Mouse (Mus musculus) liver, embryonic 14.5 days (tissue): ENCODE measurements around the gene Lamc1. TPM values are rescaled to one million over a fixed set of nuclear protein-coding genes. Genes with fewer than 3 reads are reported as not detected.

ENCODE experiments used
- ATAC-seq: fragments of 200-750 bp; cut with Nextera tagmentation; 2 replicates; pipeline ENCODE4 v1.8.0; 2017; ENCODE audit warnings: moderate number of reproducible peaks, mild to moderate bottlenecking, moderate library complexity; ENCODE audit not compliant: insufficient read depth
- DNase-seq, 3 experiments: peaks; one replicate each; pipeline ENCODE4 v3.0.0-alpha.2; 2012 to 2013; ENCODE audit warnings: low read depth in 3 of 3, low spot score in 3 of 3
- H3K27ac ChIP-seq: fragments of 300-500 bp; sonication (generic); 2 replicates; pipeline ENCODE4 v1.5.1; 2014; ENCODE audit warnings: moderate library complexity, mild to moderate bottlenecking, control low read depth, inconsistent platforms
- H3K27me3 ChIP-seq: fragments of 300-500 bp; sonication (generic); 2 replicates; pipeline ENCODE4 v1.6.1; 2014; ENCODE audit warnings: mild to moderate bottlenecking, low read length, moderate library complexity; ENCODE audit not compliant: control insufficient read depth, insufficient read depth
- H3K36me3 ChIP-seq: fragments of 300-500 bp; sonication (generic); replicated peaks from 2 replicates; pipeline ENCODE4 v1.6.1; 2014; ENCODE audit warnings: low read depth; ENCODE audit not compliant: control insufficient read depth, insufficient read depth
- H3K4me1 ChIP-seq, 2 experiments: fragments of 200-500 bp in 1 of 2; fragments of 300-500 bp in 1 of 2; sonication (generic) in 1 of 2; replicated peaks; 2 replicates each; pipeline ENCODE4 v1.6.1; 2012 to 2014; ENCODE audit warnings: antibody characterized with exemption in 1 of 2, inconsistent platforms in 1 of 2, low read length in 1 of 2; ENCODE audit not compliant: control insufficient read depth in 2 of 2, insufficient read depth in 2 of 2
- H3K4me2 ChIP-seq: fragments of 300-500 bp; sonication (generic); 2 replicates; pipeline ENCODE4 v1.6.1; 2014; ENCODE audit warnings: low read depth, mild to moderate bottlenecking, control low read depth, moderate library complexity
- H3K4me3 ChIP-seq, 2 experiments: fragments of 200-500 bp in 1 of 2; fragments of 300-500 bp in 1 of 2; sonication (generic) in 1 of 2; 2 replicates each; pipeline ENCODE4 v1.5.1; 2012 to 2014; ENCODE audit warnings: low read depth in 2 of 2, low read length in 2 of 2, mild to moderate bottlenecking in 2 of 2, control low read depth in 1 of 2, inconsistent platforms in 1 of 2, moderate library complexity in 1 of 2; ENCODE audit not compliant: insufficient read depth in 1 of 2
- H3K9ac ChIP-seq: fragments of 300-500 bp; sonication (generic); replicated peaks from 2 replicates; pipeline ENCODE4 v1.6.1; 2014; ENCODE audit warnings: mild to moderate bottlenecking, control low read depth, moderate library complexity
- H3K9me3 ChIP-seq: fragments of 300-500 bp; sonication (generic); 2 replicates; pipeline ENCODE4 v1.6.1; 2016; ENCODE audit warnings: low read length, mixed read lengths; ENCODE audit not compliant: control insufficient read depth
- CTCF ChIP-seq: IDR thresholded peaks from 2 replicates; pipeline ENCODE4 v1.5.1; 2016; ENCODE audit warnings: antibody characterized with exemption, low read depth, control low read depth
- EP300 ChIP-seq: IDR thresholded peaks from 2 replicates; pipeline ENCODE4 v1.6.1; 2016; ENCODE audit warnings: antibody characterized with exemption, low read depth
- WGBS: fragments of 180-500 bp; shearing (Covaris S2); extraction: QIAGEN DNeasy Blood & Tissue Kit; methylation state at CpG from one replicate; pipeline ENCODE4 v1.1.7; 2014; ENCODE audit not compliant: insufficient replicate concordance; 5-methylcytosine and 5-hydroxymethylcytosine counted together
- polyA plus RNA-seq, 2 experiments: library from polyadenylated mRNA; depleted of rRNA in 1 of 2; stranded (reverse) in 1 of 2; unstranded in 1 of 2; fragments of >200 nt; fragmentation: Nextera tagmentation in 1 of 2; extraction: Ambion mirVana in 1 of 2; gene quantifications; 2 replicates each; pipeline versions ENCODE4 v1.2.1 to v1.2.3; 2012 to 2014

Gene Lamc1
- polyA plus RNA-seq, 2 experiments: 7.5 to 10.8 TPM

DNA sequence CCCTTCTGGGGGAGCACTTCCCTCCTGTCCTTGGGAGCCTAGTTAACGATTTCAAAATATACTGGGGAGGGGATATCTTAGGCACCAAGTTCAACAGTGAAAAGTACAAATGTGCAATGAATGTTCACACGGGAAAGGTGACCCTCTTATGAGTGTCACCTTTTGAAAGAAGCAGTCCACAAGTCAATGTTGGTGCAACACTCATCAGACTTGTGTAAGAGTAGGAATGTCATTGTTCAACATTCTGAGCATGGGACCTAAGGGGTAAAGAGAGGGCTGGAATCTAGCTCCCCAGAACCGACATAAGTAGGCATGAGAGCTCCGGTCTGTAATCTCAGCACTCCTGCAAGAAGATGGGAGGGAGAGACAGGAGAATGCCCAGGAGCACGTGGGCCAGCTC is 45.1 kb downstream of the Lamc1 start:
- no peak for ATAC-seq
- Histone ChIP-seq H3K4me1 (peaks cover 0 to 20% of the 10 kb centered on the region in 2 experiments; a peak in 2 of 4 replicates), H3K27ac (no peak overlapping the region), H3K27me3 (no peaks in the 10 kb centered on the region), H3K4me3 (no peak overlapping the region), H3K9me3 (no peaks in the 10 kb centered on the region), H3K9ac (no peak overlapping the region), H3K36me3 (no peaks in the 10 kb centered on the region), H3K4me2 (no peak overlapping the region)
- DNase-seq: no peak
- 65% methylated on average over 5 of the region's 5 CpGs for WGBS
- no peak for TF ChIP-seq EP300
- no peak for TF ChIP-seq CTCF

DNA sequence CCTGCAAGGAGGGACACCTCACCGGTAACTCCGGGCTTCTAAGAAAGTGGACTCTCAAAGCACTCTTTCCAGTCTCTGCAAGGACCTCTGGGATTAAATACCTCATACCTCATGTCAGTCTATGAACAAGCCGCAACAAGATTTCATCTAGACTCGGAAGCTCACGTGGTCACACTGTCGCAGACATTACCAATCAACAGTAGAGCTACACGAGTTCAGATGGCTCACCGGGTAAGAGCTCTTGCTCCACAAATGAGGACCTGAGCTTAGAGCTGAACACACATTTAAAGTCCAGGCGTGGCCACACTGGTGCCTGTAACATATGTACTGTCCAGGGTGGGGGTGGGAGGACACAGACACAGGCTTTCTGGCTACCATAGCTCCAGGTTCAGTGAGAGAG is 46.4 kb downstream of the Lamc1 start:
- Histone ChIP-seq H3K4me1 (peaks cover 0 to 26% of the 10 kb centered on the region in 2 experiments; a peak in 2 of 4 replicates), H3K36me3 (no peaks in the 10 kb centered on the region), H3K4me3 (no peak overlapping the region), H3K4me2 (no peak overlapping the region), H3K9ac (no peak overlapping the region), H3K27me3 (no peaks in the 10 kb centered on the region), H3K27ac (no peak overlapping the region), H3K9me3 (no peaks in the 10 kb centered on the region)
- DNase-seq: no peak
- no peak for TF ChIP-seq EP300
- TF ChIP-seq CTCF: no peak
- no peak for ATAC-seq
- 72% methylated on average over 9 of the region's 9 CpGs for WGBS

DNA sequence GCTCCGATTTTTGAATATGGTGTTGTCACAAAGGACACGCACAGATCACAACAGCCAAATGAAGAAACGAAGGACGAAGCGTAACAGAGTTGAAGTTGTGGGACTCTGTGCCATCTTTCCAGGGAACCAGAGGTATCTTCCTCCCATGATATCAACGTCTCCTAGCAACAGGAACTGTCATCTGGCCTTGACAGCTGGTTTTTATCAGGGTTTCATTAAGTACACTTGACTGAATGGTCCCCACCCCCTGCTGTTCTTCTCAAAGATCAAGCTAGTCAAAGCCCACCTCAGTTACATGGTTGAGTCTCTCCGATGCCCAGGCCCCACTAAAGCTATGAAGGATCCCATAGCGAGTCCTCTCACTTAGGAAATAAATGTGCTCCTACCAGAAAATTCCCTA is 47.4 kb downstream of the Lamc1 start:
- DNase-seq: no peak
- no peak for ATAC-seq
- Histone ChIP-seq H3K27me3 (no peaks in the 10 kb centered on the region), H3K4me1 (peaks cover 0 to 26% of the 10 kb centered on the region in 2 experiments; a peak in 2 of 4 replicates), H3K9me3 (no peaks in the 10 kb centered on the region), H3K4me3 (no peak overlapping the region), H3K9ac (no peak overlapping the region), H3K27ac (no peak overlapping the region), H3K4me2 (no peak overlapping the region), H3K36me3 (no peaks in the 10 kb centered on the region)
- TF ChIP-seq EP300: no peak
- 64% methylated on average over 8 of the region's 8 CpGs for WGBS

DNA sequence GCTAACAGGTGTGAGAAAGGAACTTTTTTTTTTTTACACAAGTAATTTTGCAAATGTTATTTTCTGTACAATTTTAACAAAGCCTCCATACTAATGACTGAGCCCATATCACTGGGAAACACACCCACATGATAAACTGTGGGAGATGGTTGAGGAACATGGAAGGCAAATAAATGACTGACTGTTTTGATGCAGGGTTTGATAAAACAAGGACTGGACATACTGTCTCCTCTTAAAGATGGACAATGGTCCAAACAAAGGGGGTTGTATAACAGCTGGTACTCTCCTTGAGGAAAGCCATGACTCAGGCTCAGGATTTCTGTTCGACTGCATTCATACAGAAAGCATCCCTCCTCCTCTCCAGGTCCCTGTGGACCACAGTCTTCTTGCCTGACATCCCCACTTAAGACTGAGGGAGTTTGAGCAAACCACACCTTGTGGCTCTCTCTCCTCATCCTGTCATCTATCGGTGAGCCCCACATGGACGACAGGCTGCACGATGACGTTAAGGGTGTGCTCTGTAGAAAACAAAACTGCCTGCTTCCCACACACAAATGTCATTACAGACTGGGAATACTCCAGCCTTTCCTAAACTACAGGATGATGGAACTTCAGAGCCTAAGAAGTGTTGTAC is 50.1 kb downstream of the Lamc1 start:
- H3K9ac ChIP-seq: no peak overlapping the region
- DNase-seq (no peak), ATAC-seq (0 out of 2 replicates have a peak, but pooled peaks have one; percentile 24)
- TF ChIP-seq EP300: no peak
- TF ChIP-seq CTCF: no peak
- no peaks in the 10 kb centered on the region for H3K9me3 ChIP-seq
- H3K36me3 ChIP-seq: no peaks in the 10 kb centered on the region
- no peaks in the 10 kb centered on the region for H3K27me3 ChIP-seq
- H3K4me2 ChIP-seq: no peak overlapping the region
- no peak overlapping the region for H3K27ac ChIP-seq
- no peak overlapping the region for H3K4me3 ChIP-seq
- WGBS: 63% methylated on average over 5 of the region's 5 CpGs
- H3K4me1 ChIP-seq: peaks cover 0 to 32% of the 10 kb centered on the region in 2 experiments; a peak in 2 of 4 replicates

DNA sequence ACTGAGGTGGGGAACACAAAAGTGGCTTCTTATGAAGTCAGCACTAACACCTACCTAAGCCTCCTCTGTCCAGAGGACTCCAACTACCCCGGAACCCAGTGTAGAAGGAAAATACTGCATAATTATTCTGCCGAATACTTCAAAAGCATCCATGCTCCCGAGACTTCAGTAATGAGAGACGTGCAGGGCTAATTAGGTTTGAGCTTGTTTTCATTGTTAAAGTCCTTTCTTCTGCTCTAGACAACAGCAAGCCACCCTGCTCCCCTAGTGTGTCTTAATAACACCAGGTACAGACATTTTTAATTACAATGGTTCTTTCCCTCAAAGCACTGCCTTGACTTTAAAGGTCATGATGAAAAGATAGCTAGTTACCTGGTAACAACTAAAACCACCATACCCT is 51.1 kb downstream of the Lamc1 start:
- Histone ChIP-seq H3K4me2 (no peak overlapping the region), H3K9ac (no peak overlapping the region), H3K36me3 (no peaks in the 10 kb centered on the region), H3K4me3 (no peak overlapping the region), H3K9me3 (no peaks in the 10 kb centered on the region), H3K4me1 (peaks cover 0 to 29% of the 10 kb centered on the region in 2 experiments; a peak in 2 of 4 replicates), H3K27me3 (no peaks in the 10 kb centered on the region), H3K27ac (no peak overlapping the region)
- TF ChIP-seq CTCF: no peak
- no peak for TF ChIP-seq EP300
- ATAC-seq: no peak
- WGBS: 71% methylated on average over 4 of the region's 4 CpGs
- no peak for DNase-seq
